Mouse (Mus musculus) cortical plate, adult 2 months (tissue): ENCODE measurements around the gene Atpaf2.
"Not testable (repeated sequence)": the region's sequence is repeated elsewhere in the genome, so short reads cannot be mapped to it uniquely, and the experiment has no call there.

Source experiments
- CTCF ChIP-seq: fragments of 200-500 bp; IDR thresholded peaks from 2 replicates; pipeline ENCODE4 v1.5.1; 2011; ENCODE audit warnings: mild to moderate bottlenecking, control low read depth, low read length; ENCODE audit not compliant: insufficient read depth; ENCODE audit errors: extremely low read depth
- POLR2A ChIP-seq: fragments of 200-500 bp; IDR thresholded peaks from 2 replicates; pipeline ENCODE4 v1.6.1; 2011; ENCODE audit warnings: mild to moderate bottlenecking, low read length, control low read depth; ENCODE audit not compliant: insufficient read depth; ENCODE audit errors: extremely low read depth

DNA sequence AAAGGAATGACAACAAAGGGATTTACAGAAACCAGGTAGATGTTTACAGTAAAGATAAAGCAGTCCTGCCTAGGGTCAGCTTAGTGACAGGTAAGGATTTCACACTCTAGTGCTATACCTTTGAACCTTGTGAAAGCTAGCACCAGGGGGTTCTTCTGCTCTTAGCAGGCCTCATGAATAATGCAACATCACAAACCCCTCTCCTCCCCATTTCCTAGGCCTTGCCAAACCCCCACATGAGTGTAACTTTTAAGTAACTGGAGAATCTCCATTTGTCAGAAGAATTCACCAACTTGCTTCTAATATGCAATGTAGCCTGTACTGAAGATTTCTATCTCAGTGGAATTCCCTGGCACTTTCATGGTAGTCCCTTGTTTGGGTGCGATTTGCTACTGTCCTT, 21.4 kb upstream of the Atpaf2 start:
- not testable (repeated sequence) for TF ChIP-seq POLR2A, CTCF
